Mouse (Mus musculus): ENCODE measurements around the gene Spred1. TPM values are rescaled to one million over a fixed set of nuclear protein-coding genes. Genes with fewer than 3 reads are reported as not detected.

Spred1 gene
- total RNA-seq, 1 experiment, result 44.7 TPM

GRCm38 (mm10) chr2:117110355-117110866 is 10.8 kb upstream of the Spred1 start:
- Histone ChIP-seq H3K4me1 (ENCODE audit: control insufficient read depth in 2 of 2, insufficient read depth in 2 of 2, low read length in 2 of 2, poor library complexity in 1 of 2) (no peaks in the 10 kb centered on the region), H3K9ac (ENCODE audit: insufficient read depth, low read depth, low read length, poor library complexity, severe bottlenecking) (no peak overlapping the region), H3K4me3 (ENCODE audit: insufficient read depth in 1 of 2, low read depth in 1 of 2, low read length in 2 of 2, poor library complexity in 1 of 2, severe bottlenecking in 1 of 2) (no peak overlapping the region), H3K27ac (ENCODE audit: insufficient read depth, low read depth, low read length, poor library complexity, severe bottlenecking) (no peak overlapping the region), H3K9me3 (ENCODE audit: control insufficient read depth, insufficient read depth, low read depth, low read length) (no peaks in the 10 kb centered on the region), H3K36me3 (ENCODE audit: control insufficient read depth, insufficient read depth, low read length, poor library complexity, severe bottlenecking) (no peaks in the 10 kb centered on the region)
- no peak for DNase-seq (ENCODE audit: low read depth, low spot score)
- TF ChIP-seq MAFK (IDR thresholded peaks at IDR 0.05; ENCODE audit: insufficient read depth, low read depth, low read length) (no peak), HCFC1 (IDR thresholded peaks at IDR 0.05; ENCODE audit: borderline replicate concordance, insufficient read depth, low read length) (no peak), CHD2 (IDR thresholded peaks at IDR 0.05; ENCODE audit: low read depth, low read length) (no peak), ZNF384 (IDR thresholded peaks at IDR 0.05; ENCODE audit: low read depth, low read length) (no peak), ZC3H11A (IDR thresholded peaks at IDR 0.05; ENCODE audit: borderline replicate concordance, low read depth, low read length) (no peak)
- in situ Hi-C loops (cut with MboI; ENCODE audit: low sequenced_read_pairs in 2 of 2, unreplicated experiment in 2 of 2), result no loop called here

GRCm38 (mm10) chr2:117113262-117113661 is 7.9 kb upstream of the Spred1 start:
- Histone ChIP-seq H3K27ac (ENCODE audit: insufficient read depth, low read depth, low read length, poor library complexity, severe bottlenecking) (no peak overlapping the region), H3K4me3 (ENCODE audit: insufficient read depth in 1 of 2, low read depth in 1 of 2, low read length in 2 of 2, poor library complexity in 1 of 2, severe bottlenecking in 1 of 2) (no peak overlapping the region), H3K4me1 (ENCODE audit: control insufficient read depth in 2 of 2, insufficient read depth in 2 of 2, low read length in 2 of 2, poor library complexity in 1 of 2) (no peaks in the 10 kb centered on the region), H3K9me3 (ENCODE audit: control insufficient read depth, insufficient read depth, low read depth, low read length) (no peaks in the 10 kb centered on the region), H3K36me3 (ENCODE audit: control insufficient read depth, insufficient read depth, low read length, poor library complexity, severe bottlenecking) (no peaks in the 10 kb centered on the region), H3K9ac (ENCODE audit: insufficient read depth, low read depth, low read length, poor library complexity, severe bottlenecking) (no peak overlapping the region)
- in situ Hi-C loops (cut with MboI; ENCODE audit: low sequenced_read_pairs in 2 of 2, unreplicated experiment in 2 of 2), result no loop called here
- no peak for DNase-seq (ENCODE audit: low read depth, low spot score)
- TF ChIP-seq HCFC1 (IDR thresholded peaks at IDR 0.05; ENCODE audit: borderline replicate concordance, insufficient read depth, low read length) (no peak), MAFK (IDR thresholded peaks at IDR 0.05; ENCODE audit: insufficient read depth, low read depth, low read length) (no peak), ZC3H11A (IDR thresholded peaks at IDR 0.05; ENCODE audit: borderline replicate concordance, low read depth, low read length) (no peak), CHD2 (IDR thresholded peaks at IDR 0.05; ENCODE audit: low read depth, low read length) (no peak), ZNF384 (IDR thresholded peaks at IDR 0.05; ENCODE audit: low read depth, low read length) (no peak)

- Histone ChIP-seq H3K27ac (ENCODE audit: insufficient read depth, low read depth, low read length, poor library complexity, severe bottlenecking) (no peak overlapping the region), H3K4me3 (ENCODE audit: insufficient read depth in 1 of 2, low read depth in 1 of 2, low read length in 2 of 2, poor library complexity in 1 of 2, severe bottlenecking in 1 of 2) (no peak overlapping the region), H3K36me3 (ENCODE audit: control insufficient read depth, insufficient read depth, low read length, poor library complexity, severe bottlenecking) (no peaks in the 10 kb centered on the region), H3K9ac (ENCODE audit: insufficient read depth, low read depth, low read length, poor library complexity, severe bottlenecking) (no peak overlapping the region), H3K9me3 (ENCODE audit: control insufficient read depth, insufficient read depth, low read depth, low read length) (no peaks in the 10 kb centered on the region), H3K4me1 (ENCODE audit: control insufficient read depth in 2 of 2, insufficient read depth in 2 of 2, low read length in 2 of 2, poor library complexity in 1 of 2) (0 out of 4 replicates have a peak, but pooled peaks cover 2 to 3% of the 10 kb centered on the region in 2 experiments)
- no peak for TF ChIP-seq MAFK (IDR thresholded peaks at IDR 0.05; ENCODE audit: insufficient read depth, low read depth, low read length)
- TF ChIP-seq HCFC1 (IDR thresholded peaks at IDR 0.05; ENCODE audit: borderline replicate concordance, insufficient read depth, low read length), result no peak
- TF ChIP-seq ZNF384 (IDR thresholded peaks at IDR 0.05; ENCODE audit: low read depth, low read length), result no peak
- in situ Hi-C loops (cut with MboI; ENCODE audit: low sequenced_read_pairs in 2 of 2, unreplicated experiment in 2 of 2), result no loop called here
- no peak for DNase-seq (ENCODE audit: low read depth, low spot score)
Measured at GRCm38 (mm10) chr2:117113762-117114161, 7.4 kb upstream of the Spred1 start.

- no peak for TF ChIP-seq ZNF384 (IDR thresholded peaks at IDR 0.05; ENCODE audit: low read depth, low read length)
- TF ChIP-seq MAFK (IDR thresholded peaks at IDR 0.05; ENCODE audit: insufficient read depth, low read depth, low read length), result no peak
- no peak for TF ChIP-seq HCFC1 (IDR thresholded peaks at IDR 0.05; ENCODE audit: borderline replicate concordance, insufficient read depth, low read length)
- TF ChIP-seq CHD2 (IDR thresholded peaks at IDR 0.05; ENCODE audit: low read depth, low read length), result no peak
- TF ChIP-seq ZC3H11A (IDR thresholded peaks at IDR 0.05; ENCODE audit: borderline replicate concordance, low read depth, low read length), result no peak
- in situ Hi-C loops (cut with MboI; ENCODE audit: low sequenced_read_pairs in 2 of 2, unreplicated experiment in 2 of 2), result no loop called here
- no peak overlapping the region for H3K27ac ChIP-seq (ENCODE audit: insufficient read depth, low read depth, low read length, poor library complexity, severe bottlenecking)
- DNase-seq (ENCODE audit: low read depth, low spot score), result no peak
- no peaks in the 10 kb centered on the region for H3K36me3 ChIP-seq (ENCODE audit: control insufficient read depth, insufficient read depth, low read length, poor library complexity, severe bottlenecking)
- no peak overlapping the region for H3K4me3 ChIP-seq (ENCODE audit: insufficient read depth in 1 of 2, low read depth in 1 of 2, low read length in 2 of 2, poor library complexity in 1 of 2, severe bottlenecking in 1 of 2)
- H3K9me3 ChIP-seq (ENCODE audit: control insufficient read depth, insufficient read depth, low read depth, low read length), result no peaks in the 10 kb centered on the region
- H3K9ac ChIP-seq (ENCODE audit: insufficient read depth, low read depth, low read length, poor library complexity, severe bottlenecking), result no peak overlapping the region
- peaks cover 3 to 6% of the 10 kb centered on the region in 2 experiments; a peak in 1 of 4 replicates for H3K4me1 ChIP-seq (ENCODE audit: control insufficient read depth in 2 of 2, insufficient read depth in 2 of 2, low read length in 2 of 2, poor library complexity in 1 of 2)
Measured at GRCm38 (mm10) chr2:117118516-117118915, 2.7 kb upstream of the Spred1 start.
